Mouse (Mus musculus): ENCODE results near the gene Gm20604.

Gene Gm20604

DNA sequence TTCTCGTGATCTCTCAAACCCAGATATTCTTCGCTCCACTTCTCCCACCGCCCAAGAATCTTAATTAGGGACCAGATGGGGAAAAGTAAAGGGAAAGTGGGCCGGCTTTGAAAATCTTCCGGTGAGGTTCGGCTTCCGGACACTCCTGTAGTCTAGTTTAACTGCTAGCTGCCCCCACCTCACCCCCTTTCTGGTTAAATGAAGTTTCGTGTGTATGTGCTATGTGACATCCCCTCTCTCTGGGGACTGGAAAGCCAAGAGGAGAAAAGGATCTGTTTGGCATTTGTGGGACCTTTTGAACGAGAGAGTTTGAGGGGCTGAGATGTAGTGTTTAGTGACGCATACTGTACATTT is at the start of gene Gm20604:
TSS of gene Gm20604 (minus strand) at position 270 of the 354 bp plus-strand sequence.
- DNase-seq, result peak; percentile 89

DNA sequence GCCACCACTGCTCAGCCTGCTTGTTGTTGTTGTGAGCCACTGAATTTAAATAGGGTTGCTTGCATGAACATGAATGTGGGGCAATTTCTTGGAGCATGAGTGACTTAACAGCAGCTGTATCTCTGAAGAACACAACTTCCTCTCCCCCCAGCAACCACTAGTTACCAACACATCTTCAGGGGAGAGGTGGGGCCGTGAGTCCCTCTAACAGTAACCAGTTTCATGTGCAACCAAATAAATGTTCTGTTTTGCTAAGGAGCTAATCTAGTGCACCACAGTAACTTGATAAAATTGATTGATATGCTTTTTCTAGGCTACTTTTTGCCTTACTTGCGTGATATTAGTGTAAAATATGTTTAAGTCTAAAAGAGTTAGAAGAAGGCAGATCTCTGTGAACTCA is 41.1 kb upstream of the Gm20604 start:
- DNase-seq, result no peak

DNA sequence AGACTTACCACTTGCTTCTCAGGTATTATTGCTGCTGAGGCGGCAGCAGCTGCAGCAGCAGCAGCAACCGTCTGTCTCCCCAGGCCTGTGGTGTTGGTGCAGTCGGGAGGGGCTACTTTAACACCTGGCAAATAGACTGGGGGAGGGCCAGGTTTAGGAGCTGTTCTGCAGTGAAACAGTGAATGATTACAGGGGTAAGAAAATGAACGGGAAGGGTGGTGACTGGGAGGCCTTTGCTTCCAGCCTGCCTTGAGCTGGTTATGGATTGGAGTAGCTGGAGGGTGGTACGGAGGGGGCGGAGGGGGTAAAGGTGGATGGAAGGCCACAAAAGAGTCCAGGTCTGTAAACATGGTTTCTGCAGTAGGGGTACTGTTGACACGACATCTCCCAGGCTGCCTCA is 29.5 kb upstream of the Gm20604 start:
- DNase-seq, result no peak

DNA sequence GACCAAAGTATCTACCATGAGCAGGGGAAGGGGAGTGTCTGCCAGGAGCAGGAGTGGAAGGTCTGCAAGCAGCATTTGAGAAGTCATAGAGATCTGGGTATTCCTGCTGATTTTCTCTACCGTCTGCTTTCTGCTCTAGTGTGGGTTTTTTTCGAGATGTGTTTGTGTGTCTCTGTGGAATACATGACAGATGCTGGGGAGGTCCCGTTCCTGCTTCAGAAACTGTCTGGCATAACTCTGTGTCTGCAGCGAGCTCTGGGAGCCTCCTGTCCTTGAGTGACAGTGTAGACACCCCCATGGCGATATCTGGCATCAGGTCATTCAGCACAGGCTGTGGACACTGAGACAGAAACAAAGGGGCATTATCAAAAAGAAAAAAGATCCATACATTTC is 27.1 kb upstream of the Gm20604 start:
- no peak for DNase-seq

DNA sequence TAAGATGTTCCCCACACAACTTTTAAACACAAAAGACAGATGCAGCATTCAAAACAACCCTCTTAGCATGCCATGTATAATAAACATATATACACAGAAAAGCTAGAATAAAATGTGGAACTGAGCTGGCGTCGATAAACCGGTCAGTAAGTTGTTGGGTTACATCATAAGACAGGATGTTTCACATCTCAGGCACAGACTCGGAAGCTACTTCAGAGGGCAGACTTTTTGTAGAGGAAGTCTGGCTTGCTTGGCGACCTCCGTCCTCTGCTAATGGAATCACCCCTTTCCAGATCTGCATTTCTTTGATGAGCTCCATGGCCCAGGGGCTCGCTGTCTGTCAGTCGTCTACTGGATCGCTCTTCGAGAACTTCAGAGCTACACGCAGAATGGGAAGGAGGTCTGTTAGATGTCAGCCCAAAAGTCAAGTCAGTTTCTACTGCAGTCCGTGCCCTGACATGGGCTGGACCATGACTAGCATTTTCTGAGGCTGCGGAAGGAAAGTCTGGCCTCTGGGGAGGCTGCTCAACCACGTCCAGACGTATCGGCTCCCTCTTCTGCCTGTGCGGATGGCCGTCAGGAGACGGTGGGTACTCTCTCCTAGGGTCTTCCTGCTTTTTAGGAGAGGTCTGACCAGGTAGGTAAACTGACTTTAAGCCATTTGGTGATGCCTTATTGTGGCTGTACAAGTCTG is 26.6 kb upstream of the Gm20604 start:
- peak; percentile 68 for DNase-seq

DNA sequence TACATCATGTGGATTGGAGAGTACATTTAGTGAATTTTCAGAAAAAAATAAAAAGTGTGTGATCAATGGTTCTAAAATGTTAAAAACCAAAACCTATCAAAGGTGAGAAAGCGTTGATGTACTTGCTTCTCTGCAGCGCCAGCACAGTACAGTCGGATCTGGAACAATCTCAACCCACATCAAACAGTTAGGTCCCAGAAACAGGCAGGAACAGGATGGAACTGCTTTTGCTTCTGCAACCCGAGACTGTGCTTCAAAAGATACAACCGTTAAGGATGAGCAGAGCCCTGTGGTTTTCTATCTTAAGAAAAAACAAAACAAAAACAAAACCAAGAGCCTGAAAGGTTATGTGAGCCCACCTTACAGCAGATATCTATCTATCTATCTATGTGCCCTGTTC is 24.4 kb upstream of the Gm20604 start:
- no peak for DNase-seq

DNA sequence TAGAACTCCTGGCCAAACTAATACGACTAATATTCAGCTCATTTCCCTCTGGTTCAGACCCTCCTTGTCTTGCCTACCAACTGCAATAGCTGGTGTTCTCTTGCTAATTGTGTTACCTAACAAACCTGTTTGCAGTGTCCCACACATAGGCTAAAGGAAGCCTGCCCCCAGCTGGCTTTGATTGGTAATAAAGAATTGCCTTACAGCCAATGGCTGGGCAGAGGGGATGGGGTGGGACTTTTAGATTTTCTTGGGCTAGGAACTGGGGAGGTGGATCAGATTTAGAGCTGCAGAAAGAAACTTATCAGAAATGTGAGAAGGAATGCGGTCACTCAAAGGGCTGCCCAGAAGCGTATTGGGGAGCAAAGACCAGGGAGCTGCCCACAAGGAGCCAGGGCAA is 21.0 kb upstream of the Gm20604 start:
- DNase-seq, result peak; percentile 81

DNA sequence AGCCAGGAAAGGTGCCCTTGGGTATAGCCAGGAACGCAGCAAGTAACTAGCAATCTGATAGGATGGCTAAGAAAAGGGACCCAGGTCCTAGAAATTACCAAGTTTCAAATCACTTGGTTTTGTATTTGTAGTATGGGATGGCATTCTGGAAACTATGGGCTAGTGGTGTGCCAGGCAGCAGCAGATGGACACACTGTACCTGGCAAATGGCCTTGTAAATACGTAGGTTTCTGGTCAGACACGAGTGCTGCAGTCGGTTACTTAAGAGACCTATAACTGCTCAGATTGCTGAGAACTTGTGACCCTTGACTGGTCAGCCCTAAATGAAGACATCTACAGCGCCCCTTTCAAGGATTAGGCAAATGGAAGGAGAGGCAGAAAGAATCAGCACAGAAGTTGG is 19.7 kb upstream of the Gm20604 start:
- DNase-seq, result peak; percentile 64

DNA sequence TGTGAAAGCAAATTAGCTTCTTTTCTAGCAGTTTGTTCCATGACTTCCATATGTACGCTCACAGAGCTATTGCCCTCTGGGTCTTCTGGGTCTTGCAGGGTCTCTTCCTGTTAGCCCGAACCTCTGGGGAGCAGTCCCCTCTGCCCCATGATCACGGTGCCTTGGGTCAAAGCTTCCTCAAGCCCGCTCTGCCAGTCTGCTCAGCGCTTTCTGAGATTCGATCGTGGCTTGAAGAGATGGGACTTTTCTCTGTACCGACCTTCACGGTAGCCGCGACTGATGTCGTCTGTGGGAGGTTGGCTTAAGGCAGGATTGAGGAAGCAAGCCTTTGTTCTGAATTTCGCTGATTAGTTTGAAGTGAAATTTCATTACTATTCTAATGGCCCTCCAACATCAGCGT is 17.6 kb upstream of the Gm20604 start:
- peak; percentile 61 for DNase-seq

DNA sequence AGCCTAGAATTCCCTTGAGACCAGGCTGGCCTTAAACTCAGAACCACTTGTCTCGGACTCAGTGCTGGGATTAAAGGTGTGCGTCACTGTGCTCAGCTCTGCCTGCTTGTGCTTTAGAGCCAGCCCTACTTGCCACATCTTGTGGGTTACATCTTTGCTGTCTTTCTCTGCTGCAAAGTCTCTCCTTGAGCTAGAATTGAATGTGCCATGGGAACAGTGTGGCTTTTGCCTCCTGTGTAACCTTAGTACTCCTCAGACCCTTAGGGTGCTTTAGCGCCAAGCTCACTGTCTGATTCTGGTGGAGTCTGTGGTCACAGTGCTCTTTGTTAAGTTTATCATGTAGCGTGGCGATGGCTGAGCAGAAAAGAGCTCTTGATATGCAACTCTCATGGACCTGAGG is 14.2 kb upstream of the Gm20604 start:
- DNase-seq, result peak; percentile 55

DNA sequence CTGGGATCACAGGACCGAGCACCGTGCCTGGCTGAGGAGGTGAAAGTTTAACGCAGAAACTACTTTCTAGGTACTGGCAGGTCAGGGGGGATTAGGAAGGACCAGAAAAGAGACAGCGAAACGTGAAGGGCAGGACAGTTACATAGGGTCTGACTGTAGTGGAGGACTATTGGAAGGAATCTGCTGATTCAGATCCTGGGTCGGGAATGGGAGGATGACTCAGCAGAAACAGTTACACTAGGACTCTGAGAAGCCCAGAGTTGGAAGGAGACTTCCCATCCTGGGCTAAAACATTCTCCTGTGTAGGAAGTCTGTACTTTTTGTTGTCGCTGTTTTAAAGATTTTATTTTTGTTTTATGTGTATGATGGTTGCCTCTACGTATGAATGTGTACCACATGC is 13.1 kb upstream of the Gm20604 start:
- no peak for DNase-seq

DNA sequence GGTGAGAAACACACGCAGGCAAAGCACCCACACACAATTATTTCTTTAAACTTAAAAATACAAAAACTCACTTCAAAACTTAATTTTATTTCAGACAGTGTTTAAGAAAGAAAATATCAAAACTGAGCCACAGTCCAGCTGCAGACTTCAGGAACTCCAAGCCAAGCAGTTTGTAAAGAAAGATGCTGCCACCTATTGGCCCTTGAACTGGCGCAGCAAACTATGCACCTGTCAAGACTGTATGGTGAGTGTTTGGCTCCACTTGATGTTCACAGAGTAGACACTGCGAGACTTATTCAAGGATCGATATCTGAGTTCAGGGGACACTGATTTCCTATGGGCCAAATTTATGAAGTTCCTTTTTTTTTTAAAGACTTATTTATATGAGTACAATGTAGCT is 10.5 kb upstream of the Gm20604 start:
- DNase-seq, result no peak

DNA sequence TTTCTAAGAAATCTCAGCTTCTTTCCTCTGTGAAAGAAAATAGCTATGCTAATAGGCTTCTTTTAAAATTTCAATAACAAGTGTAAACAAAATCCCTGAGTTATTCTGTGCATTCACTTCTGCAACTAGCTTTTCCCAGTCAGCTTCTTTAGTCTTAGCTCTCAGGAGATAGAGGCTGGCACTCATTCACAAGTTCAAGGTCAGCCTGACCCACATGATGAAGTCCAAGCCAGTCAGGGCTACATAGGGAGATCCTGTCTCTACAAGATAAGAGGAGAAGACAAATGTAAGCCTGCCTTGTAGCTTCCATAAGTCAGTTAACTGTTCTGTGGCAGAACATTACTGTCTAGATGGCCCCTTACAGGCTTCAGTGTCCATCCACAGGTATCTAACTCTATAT is 5.2 kb upstream of the Gm20604 start:
- peak; percentile 75 for DNase-seq

DNA sequence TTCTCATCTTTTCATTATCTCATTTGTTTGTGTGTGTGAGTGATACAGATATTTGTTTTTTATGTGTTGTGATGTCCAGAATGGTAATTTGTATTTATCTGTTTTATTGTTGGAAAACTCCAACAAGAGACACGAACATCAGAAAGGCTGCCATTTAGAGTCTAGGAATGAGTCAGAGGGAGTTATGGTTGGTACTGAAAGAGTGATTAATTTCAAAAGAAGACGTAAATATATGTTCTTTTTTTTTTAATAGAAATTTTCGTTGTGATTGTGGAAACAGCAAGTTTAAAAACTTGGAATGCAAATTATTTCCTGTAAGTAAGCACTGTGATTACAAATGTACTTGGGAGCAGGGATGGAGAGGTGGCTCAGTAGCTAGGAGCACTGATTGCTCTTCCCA is 3.2 kb upstream of the Gm20604 start:
- no peak for DNase-seq

DNA sequence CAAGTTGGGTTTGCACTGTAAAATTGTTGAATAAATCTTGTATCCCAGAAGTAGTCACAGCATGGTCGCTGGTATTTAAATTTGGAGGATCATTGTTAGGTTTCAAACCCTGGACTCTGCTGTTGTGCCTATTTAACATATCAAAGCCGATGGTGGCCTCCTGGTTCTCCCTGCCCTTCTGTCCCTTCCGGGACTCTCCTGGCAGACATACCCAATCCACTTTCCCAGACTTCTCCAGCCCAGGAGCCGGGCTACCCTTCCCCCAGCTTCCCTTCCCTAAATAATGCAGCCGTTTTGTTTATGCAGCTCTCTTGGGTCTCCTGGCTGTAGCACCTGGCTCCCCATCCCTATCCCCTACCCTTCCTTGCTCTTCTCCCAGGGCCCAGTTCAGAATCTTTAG is 464 bp upstream of the Gm20604 start:
- DNase-seq, result peak; percentile 89

DNA sequence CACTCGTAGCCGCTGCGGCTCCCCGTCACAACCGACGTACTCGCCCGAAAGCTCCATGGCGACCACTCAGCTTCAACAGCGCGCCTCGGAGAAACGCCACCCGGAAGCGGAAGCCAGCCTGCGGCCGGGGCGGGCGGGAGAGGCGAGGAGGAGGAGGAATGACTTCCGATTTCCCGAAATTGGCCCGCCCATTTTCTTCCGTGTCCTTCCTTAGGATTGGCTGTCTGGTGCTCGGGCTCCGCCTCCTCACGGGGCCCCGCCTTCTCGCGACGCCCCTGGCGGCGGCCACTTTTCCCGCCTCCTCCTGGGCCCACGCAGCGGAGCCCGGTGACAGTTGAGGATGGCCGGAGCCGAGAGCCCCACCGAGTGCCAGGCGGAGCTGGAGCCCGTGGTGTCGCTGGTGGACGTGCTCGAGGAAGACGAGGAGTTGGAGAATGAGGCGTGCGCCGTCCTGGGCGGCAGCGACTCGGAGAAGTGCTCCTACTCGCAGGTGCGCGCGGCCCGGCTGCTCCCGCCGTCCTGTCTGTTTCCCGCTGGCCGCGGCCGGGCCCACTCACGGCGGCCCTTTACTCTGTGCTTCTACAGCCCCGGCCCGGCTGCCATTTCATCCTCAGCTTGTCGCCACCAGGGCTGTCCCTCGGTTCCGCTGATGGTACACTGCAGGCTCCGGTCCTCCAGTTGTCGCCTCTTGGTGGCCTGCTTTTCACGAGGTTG is 626 bp downstream of the Gm20604 start, which contains the start of the genes Gm28051, Gon7 and Ubr7:
TSS of gene Gm28051 (minus strand) at position 77 of the 714 bp plus-strand sequence.
TSS of gene Gon7 (minus strand) at position 115 of the 714 bp plus-strand sequence.
TSS of gene Ubr7 (plus strand) at position 279 of the 714 bp plus-strand sequence.
- peak; percentile 99 for DNase-seq

DNA sequence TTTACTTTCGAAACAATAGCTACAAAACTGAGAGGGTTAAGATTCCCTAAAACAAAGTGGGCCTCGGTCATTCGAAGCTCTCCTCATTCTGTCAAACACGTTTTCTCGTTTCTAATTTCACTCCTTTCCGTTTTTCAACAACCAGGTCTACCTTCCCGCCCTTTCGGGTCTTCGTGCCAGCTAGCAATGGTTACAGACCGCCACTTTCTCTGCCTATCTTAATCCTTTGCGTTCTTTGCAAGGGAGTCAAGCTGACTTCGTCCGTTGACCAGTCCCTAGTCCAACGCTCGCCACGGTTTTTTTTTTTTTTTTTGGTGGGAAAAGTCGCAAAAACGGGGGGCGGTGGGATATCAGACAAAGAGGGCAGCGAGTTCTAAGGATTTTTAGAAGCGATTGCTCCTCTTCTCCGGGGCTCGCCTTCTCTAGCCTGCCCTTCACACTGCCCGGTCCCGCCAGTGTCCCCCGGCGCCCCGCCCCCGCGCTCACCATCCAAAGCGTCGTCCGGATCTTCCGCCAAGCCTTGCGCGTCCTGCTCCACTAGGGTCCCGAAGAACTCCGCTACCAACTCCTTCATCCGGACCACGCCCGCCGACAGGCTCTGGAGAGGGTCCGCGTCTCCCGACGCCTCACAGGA is 1.3 kb downstream of the Gm20604 start:
- peak; percentile 89 for DNase-seq

DNA sequence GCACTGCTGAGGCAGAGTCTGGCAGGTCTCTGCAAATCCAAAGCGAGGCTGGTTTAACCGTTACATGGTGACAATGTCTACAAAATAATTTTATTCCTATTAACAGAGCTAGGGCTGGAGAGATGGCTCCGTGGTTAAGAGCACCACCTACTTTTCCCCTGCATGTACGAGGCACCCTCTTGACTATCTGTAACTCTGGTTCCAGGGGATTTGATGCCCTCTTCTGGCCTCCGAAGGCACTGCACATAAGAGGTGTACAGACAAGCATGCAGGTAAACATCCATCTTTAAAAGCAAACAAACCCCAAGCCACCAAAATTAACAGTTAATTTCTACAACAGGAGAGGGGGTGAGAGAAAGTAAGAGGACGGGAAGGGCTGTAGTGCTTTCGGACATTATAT is 2.2 kb downstream of the Gm20604 start:
- no peak for DNase-seq

DNA sequence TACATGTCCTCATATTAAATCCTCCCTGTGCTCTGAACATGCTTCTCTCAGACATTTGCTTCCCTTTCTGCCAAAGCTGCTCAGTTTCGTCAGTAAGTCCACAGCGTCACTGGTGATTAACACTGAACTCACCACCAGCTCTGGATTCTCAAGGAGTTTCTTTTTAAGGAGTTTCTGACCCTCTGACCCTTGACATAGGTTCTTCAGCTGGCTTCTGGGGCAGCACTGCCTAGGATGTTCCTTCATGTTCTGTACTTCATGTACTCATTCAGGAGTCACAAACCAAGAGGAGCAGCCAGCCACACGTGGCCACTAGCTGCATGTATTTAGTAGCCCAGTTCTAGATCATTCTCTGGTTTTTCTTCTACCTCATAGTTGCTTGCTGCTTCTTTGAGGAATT is 10.2 kb downstream of the Gm20604 start:
- DNase-seq, result peak; percentile 55

DNA sequence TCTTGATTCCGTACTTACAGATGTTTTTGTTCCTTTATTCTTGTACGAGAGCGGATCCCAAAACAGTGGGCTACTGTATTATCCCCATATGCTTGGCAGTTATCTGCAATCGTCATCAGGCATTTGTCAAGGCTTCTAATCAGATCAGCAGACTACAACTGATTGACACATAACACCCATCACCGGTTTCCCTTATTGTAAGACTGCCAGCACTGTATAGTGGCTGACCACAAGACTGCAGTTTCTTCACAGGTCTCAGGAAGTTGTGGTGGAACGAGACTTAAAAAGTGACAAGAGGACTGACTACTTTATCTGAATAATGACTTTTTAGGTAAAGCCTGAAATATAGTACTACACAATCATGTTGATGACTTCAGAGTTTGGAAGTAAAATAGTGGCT is 13.6 kb downstream of the Gm20604 start:
- DNase-seq, result peak; percentile 88

DNA sequence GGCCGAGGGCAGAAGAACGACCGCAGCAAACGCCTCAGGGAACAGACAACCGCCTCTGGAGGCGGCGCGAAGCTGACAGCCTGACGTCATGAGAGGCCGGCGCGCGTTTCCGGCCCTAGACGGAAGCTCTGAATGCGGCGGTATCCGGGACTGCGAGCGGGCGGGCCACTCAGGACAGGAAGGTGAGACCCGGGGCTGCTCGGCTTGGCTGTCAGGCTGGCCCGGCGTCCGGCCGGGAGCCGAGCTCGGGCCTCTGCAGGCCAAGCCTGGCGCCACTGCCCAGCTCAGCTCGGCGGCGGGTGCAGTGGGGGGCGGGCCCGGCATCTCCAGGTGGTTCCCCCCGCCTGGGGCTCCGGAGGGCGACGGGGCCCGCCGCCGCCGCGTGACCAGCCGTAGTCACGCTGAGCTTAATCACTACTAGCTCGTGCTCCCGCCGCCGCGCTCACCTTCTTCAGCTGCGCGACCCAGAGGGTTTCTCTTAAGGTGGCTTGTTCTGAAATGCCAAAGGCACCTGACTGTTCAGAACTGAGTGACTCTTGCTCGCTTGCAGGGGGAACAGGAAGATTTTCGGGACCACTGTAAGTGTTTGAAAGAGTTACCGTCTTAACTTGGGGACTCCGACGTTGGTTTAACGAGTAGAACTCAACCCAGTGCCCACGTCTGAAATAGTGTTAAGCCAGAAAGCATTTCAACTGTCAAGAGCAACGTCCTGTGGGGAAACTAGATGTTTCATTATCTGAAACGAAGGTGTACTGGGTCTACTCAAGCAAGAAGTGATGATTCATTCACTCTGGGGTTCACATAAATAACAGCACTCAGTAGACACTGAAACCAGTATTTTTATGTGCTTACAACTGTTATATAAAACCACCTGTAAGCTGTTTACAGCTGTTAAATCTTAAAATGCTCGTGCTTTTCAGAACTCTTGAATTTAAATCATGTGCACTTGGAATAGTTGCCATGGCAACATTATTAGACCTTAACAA is 14.6 kb downstream of the Gm20604 start, which contains the start of the genes Moap1 and Tmem251:
TSS of gene Moap1 (minus strand) at position 73 of the 986 bp plus-strand sequence.
TSS of gene Tmem251 (plus strand) at position 174 of the 986 bp plus-strand sequence.
- peak; percentile 99 for DNase-seq

DNA sequence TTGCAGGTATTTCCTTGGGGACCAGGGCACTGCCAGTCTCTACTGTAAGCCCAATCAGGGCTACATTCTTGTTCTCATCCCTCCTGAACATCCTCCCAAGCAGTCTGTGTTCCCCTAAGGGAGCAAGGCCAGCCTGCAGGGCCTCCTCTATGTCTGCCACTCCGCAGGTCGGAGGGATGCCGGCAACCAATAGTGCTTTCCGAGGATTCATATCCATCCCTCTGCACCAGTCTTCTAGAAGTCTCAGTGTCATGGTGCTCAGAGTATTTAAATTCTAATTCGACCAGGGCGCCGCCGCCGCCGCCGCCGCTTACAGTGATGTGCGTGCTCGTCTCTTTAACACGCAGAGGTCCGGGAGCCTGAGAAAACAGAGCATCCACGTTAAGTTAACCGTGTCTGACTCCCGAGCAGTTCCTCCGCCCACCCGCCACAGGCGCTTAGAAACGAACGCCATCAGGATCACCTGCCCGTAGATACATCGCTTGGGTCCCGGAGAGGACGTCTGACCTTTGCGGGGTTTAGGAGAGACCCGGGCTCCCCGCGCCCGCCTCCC is 15.4 kb downstream of the Gm20604 start:
- DNase-seq, result no peak

All from heart, adult 11 months (tissue).